Mouse (Mus musculus) T-cell, adult 2 months (primary cell): ENCODE results near the gene Iqcj.
"Not testable (repeated sequence)": the region's sequence is repeated elsewhere in the genome, so short reads cannot be mapped to it uniquely, and the experiment has no call there.

ENCODE experiments used
- DNase-seq: peaks from one replicate; pipeline ENCODE4 v3.0.0; 2022; ENCODE audit warnings: low spot score

The Iqcj gene

GRCm38 (mm10) chr3:68071395-68072386 lies 179.7 kb downstream of the Iqcj start:
- no peak for DNase-seq

DNA sequence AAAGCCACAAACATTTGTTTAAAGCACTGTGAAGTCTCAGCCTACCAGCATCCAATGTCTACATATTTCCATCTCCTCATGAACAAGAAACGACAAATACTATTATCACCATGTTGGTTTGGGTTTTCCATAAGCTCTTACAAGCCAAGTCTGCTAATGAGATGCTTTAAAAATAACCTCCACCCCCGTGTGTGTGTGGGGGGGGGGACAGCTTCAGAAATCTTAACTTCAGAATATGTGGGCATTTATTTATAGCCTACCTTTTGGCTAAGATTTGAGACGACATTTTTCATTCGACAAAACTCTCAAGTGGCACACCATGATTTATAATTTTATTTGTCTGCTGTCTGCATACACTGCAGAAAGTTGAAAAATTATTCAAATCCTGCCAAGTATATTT lies 185.4 kb downstream of the Iqcj start:
- no peak for DNase-seq

GRCm38 (mm10) chr3:68085024-68085423 lies 193.0 kb downstream of the Iqcj start:
- no peak for DNase-seq

GRCm38 (mm10) chr3:68092108-68092507 lies 200.1 kb downstream of the Iqcj start:
- DNase-seq = no peak

- no peak for DNase-seq
Measured at GRCm38 (mm10) chr3:68096724-68097431, 204.9 kb downstream of the Iqcj start.

DNA sequence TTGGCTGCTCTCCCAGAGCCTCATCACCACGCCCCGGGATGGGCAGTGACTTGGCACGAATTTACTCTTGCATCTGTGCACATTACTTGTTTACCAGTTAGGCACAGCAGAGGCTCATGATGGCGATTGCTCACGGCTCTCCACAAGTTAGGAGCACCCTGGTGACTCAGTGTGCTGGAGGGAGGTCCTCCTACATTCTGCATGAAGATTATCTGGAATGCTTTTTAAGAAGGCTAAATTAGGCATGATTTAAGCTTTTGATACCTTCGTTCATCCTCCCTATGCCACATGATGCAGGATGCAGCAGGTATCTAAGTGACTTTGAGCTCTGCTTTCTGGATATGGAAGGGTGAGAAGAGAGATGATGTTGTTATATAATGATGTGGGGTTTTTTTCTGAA lies 207.5 kb downstream of the Iqcj start:
- not testable (repeated sequence) for DNase-seq

- no peak for DNase-seq
Measured at GRCm38 (mm10) chr3:68101343-68101742, 209.3 kb downstream of the Iqcj start.

DNA sequence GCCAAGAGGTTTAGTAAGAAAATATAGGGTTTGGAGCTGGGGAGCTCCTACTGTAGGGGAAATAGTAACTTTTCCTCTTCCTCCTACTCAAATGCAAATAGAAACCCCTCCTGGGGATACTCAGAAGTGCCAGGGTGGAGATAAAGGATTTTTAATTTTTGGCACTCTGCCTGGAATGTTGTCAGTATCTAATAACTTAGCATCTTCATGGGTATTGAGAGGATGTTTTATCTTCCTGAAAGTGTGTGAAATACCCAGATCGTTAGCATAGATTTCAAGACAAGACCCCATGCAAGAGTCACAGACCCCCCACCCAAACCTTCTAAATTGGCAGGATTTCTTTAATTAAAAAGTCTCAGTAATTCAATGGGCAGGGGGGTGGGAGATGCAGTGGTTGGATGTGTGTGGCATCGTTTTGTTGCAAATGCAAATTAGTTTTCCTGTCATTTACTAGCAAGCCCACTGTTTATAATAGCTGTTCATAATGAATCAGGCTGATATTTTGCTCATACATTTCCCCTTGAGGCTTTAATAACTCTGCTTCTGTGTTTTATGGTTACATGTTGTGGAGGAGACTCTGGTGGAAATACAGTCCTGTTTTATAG lies 213.2 kb downstream of the Iqcj start:
- no peak for DNase-seq
